Mouse (Mus musculus): ENCODE data around the gene Ndufa12.

Ndufa12 gene

DNA sequence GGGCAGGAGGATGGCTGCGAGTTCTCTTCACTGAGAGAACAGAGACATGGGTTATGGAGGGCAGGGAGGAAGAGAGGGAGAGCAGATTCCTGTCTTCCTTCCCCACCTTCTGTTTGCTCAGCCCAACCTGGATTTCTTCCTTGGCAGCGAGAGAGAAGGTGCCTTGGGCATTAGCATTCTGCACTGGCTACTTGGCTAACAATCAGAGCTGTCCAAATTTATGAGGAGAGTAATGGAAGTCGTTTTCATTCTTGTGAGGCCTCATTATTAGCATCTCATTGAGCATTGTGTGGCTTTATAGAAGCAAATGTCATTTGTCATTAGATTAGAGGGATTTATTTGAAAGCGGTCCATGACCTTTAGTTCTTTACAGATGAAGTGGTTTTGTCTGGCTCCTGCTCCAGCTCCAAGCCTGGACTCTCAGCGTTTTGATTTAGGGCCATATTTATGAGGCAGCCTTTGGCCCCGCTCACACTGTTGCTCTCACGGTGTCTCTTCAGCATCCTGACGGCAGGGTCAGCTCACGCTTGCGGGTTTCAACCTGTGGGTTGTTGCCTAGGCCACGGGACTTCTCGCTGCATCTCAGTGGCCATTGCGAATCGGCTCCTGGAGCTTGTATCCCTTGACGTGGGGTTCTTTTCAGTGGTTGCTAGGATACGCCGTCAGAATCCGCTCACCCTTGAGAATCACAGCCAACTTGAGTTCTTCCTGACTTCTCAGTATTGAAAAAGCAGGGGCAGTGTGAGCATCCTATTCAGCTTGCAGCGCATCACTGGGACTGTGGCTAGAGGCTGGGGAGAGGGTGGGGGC lies 31.9 kb downstream of the Ndufa12 start:
- DNase-seq = peak; percentile 17

- no peak for DNase-seq
These were observed 32.5 kb downstream of the Ndufa12 start for GRCm38 (mm10) chr10:94231025-94231424.

- DNase-seq = no peak
These were observed 36.7 kb downstream of the Ndufa12 start for GRCm38 (mm10) chr10:94235200-94235599.

DNA sequence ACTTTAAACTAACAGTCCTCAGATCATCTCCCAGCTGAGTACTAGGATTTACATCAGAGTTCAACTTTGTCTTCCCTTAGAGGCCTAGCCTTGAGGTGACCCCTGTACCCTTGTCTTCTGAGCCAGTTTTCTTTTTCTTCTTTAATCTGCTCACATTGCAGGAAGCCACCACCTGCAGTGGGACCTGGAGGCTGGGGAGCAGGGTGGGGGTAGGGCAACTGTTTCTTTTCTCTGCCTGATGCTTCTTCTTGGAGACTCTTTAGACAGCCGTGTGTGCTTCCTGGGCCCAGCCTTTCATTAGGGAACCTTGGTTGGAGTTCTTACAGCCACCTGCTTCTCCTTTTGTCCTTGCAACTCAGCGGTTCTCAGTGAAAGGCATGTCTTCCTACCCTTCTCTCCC lies 42.8 kb downstream of the Ndufa12 start:
- no peak for DNase-seq

- no peak for DNase-seq
These were observed 49.3 kb downstream of the Ndufa12 start for GRCm38 (mm10) chr10:94247748-94248349.

DNA sequence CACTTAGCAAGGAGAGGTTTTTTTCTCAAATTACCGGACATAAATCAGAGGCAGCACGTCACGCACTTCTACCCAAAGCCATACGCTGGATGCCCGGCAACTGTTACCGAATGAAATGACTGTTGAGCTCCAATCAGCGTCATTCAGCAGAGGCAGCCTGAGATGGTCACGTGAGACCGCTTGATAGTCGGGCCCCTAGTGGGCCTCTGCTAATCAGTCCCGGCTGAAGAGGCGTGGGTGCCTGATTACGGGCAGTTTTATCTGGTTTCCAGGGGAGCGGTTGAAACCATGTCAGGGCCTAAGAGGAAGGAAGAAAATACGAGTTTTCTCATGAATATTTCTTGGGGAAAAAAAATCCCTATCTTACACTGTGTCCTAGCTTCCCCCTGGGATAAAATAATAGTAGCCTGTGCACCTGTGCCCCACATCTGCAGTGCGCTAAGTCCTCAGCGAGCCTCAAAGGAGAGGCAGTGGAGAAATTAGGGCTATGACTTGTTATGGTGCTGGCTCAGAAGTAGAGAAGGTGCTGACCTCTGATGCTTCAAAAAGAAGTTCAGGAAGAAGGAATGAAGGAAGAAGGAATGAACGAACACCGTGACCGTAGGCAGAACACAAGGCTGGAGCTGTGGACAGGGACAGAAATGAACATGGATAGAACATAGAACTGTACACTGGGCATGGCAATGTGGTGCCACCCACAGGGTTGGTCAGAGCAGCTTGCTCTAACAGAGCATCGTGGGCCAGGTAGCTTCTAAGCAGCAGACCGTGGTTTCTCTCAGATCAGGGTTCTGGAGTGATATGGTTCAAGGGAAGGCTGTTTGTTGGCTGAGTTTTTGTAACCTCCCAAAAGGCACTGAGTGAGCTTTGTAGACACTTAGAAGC lies 51.3 kb downstream of the Ndufa12 start:
- no peak for DNase-seq

- no peak for DNase-seq
These were observed 54.8 kb downstream of the Ndufa12 start for GRCm38 (mm10) chr10:94253260-94253807.

DNA sequence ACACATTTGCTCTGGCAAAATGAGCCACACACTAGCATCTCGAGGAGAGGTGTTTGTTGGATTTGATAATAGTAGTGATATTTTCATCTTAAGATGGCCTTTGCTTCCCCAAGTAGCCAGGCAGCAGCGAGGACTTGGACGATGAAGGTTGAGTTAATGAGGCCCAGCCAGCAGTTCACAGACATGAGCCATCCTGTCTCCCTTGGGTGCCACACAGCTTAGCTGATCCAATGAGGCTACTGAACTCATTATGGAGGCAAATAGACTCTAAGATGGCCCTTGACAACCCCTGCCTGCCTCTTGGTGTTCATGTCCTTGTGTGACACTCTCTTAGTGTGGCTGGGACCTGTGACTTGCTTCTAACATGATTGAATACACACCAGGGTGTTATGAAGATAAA lies 56.2 kb downstream of the Ndufa12 start:
- DNase-seq = no peak

DNA sequence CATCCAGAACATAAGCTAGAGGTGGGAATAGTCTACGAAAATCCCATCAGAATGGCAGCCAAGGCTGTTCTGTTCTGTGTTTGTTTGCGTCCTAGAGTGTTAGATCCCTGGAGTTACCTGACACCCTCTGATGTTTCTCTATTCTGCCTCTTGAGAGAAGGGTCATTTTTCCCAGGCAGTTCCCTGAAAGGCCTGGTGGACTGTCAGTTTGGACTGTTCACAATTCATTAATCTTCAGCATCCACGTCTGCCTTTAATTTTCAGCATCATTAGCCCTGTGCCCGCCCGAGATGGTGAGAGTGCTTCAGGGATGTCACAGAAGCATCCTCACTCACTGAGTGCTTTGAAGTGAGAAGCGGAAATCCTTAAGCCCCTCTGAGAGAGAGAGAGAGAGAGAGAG lies 57.2 kb downstream of the Ndufa12 start:
- no peak for DNase-seq

- no peak for DNase-seq
These were observed 58.0 kb downstream of the Ndufa12 start for GRCm38 (mm10) chr10:94256518-94256917.

GRCm38 (mm10) chr10:94260544-94260943 lies 62.0 kb downstream of the Ndufa12 start:
- DNase-seq = no peak

DNA sequence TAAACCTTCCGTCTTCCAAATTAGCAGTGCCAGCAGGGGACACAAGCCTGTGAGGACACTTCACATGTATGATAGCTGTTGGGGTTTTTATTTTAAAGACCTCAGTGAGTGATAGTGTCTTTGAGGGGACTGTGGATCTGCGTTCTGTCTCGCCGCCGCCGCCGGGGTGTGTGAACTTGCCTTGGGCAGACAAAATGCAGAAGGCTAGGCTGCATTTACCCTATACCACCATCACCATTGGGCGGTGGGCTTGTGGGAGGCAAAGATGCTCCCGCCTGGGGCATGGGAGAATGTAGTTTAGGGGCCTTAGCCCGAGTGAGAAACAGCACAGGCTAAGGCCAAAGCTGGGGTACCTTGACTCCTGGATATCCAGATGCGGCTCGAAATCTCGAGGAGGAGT lies 64.1 kb downstream of the Ndufa12 start:
- no peak for DNase-seq

DNA sequence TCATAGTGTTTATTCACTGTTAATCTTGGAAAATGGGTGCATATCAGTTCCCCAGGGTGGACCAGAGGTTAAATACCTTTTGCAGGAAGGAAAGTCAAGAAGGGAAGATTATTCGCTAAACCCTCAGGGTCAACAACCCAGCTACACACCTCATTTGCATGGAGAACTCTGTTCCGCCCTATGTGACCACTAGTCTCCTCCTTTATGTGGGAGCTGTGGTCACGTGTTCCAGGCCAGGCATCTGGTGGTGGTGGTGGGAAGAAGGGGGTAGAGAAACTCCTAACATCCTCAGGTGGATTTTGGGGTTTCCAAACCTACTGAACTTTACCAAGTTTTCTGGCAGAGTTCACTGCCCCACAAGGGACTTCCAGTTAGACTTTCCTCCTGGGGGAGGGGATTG lies 64.7 kb downstream of the Ndufa12 start:
- DNase-seq = no peak

GRCm38 (mm10) chr10:94265656-94266542 lies 67.4 kb downstream of the Ndufa12 start:
- no peak for DNase-seq
